Mouse (Mus musculus) layer of hippocampus, adult 18-20 months (tissue): ENCODE measurements around the gene Cblb. TPM values are rescaled to one million over a fixed set of nuclear protein-coding genes. Genes with fewer than 3 reads are reported as not detected.

Experiments
- DNase-seq, 2 experiments: peaks; one replicate each; pipeline ENCODE4 v3.0.0; 2022; ENCODE audit warnings: low spot score in 2 of 2
- long read RNA-seq: library from polyadenylated mRNA; stranded (forward); transcript quantifications from one replicate; pipeline ENCODE4 v2.0.0, GENCODE M21; 2021
- total RNA-seq, 2 experiments: library from RNA; stranded (reverse); gene quantifications; 2 replicates each; pipeline ENCODE4 v1.2.3; 2021

Cblb gene
- total RNA-seq, result 10 to 100 TPM; 35.2 to 35.3 TPM
- long read RNA-seq, full-length matches to known transcripts, result 6 of 14 reads
- long read RNA-seq, partial matches to known transcripts, result 4 of 14 reads
- long read RNA-seq, other reads (novel, unspliced or antisense), result 4 of 14 reads

DNA sequence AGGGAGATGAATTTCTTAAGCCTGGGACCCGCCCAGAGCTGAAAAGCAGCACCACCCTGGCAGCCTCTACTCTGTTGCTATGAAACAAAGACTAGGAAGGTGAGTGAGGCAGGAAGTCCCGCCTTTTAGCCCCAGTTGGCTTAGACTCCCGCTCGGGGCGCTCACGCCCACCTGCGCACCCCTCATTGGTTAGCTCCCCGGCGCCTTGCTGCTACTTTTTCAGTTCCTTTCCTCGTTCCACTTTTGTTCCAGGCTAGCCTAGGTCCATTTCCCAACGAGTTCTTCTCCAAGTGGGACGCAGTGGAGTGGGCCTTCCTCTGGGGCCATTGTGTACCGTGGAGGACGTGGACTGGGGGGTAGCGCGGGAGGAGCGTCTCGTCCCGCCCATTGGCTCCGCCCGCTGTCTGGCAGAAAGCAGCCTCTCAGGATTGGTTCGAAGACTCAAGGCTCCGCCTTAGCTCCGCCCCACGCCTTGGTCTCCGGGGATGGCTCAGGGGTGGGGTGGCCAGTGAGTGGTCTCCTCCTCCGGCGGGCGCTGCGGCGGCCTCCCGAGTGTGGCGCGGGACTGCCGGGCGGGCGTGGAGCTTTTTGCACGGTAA is at the start of gene Cblb:
Gene Cblb (plus strand): TSS at position 135 of the 599 bp plus-strand sequence.
- peak; percentile 97 to 98 for DNase-seq

DNA sequence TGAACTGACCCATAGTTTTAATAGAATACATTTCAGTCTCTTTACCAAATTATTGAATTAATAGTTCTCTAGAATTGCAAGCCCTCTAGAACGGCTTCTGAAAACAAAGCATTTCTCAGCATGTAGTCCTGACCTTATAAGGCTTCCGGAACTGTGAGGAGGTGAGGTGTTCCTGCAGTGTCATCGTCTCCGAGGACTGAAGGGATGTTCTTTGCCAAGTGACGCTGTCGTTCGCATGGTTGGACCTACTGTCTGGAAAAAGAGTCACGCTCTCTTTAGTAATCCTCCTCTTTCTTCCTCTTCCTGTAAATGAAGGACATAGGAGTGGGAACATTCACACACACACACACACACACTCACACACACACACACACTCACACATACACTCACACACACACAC is 45.6 kb upstream of the Cblb start:
- no peak for DNase-seq

DNA sequence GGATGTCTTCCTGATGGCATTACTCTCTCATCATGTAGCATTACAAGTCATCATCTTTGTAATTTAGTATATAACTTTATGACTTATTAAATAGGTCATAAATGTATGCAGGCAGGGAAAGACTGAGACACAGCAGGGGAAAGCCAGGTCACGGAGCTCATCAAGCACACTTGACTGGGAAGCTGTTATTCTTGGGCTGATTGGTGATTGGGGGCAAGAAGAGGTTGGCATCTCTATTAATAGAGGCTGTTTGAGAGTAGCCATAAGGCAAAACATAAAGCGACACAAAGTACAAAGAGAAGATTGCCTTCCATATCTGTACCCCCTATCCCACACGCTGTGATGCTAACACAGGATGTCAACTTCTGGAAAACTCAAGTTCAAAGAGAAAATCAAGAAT is 44.8 kb upstream of the Cblb start:
- no peak for DNase-seq

DNA sequence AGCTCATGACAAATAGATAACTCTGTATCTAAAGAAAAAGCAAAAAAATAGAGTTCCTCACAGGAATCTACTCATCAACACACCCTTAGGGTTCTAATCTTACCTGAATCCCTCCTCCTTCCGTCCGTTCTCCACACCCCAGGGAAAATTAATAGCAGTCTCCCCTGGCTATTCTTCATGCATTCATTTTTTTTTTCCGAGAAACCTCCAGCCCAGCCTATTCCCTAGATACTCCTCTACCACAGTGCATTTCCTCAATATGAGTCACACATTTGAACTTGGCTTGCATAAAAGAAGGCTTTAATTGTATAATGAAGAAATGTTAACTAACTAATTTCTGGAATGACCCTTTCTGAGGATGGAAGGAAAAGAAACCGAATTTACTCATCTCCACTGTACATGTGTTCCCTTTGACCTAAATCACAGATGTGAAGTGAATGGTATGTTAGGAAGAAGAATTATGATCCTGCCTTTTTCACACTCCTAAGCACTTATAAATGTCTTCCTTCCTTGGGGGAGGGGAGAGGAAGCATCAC is 43.9 kb upstream of the Cblb start:
- DNase-seq, result no peak

DNA sequence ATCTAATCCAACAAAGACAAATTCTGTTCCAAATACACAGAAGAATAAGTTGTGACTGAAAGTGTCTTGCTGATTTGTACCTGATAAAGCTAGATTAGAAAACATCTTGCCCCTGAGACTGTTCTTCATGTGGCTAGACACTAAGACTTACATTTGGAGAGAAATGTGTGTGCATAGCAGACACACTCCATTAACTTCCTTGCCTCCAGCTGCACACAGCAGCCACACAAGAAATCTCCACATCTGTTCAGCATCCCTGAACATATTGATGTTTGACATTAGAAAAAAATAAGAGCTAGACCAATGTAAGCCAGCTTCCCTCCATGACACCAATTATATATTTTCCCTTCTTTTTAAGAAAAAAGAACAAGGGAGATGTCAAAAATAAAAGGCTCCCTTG is 43.0 kb upstream of the Cblb start:
- DNase-seq, result no peak

DNA sequence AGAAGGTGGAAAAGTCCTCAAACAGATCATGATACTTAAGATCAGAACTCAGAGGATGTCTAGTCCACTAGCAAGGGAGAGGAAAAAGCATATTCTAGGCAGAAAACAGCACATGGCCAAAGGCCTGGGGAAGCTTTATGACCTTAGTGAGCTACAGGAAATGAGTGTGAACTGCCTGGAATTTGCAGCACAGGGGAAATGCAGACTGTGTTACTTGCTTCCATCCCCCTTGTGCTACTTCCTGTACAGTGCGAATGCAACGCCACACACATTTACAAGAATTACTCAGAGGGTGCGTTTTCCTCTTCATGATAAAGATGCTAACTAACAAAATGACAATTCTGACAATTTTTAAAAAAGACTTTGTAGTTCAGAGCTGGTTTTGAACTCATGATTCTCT is 41.8 kb upstream of the Cblb start:
- DNase-seq, result no peak

DNA sequence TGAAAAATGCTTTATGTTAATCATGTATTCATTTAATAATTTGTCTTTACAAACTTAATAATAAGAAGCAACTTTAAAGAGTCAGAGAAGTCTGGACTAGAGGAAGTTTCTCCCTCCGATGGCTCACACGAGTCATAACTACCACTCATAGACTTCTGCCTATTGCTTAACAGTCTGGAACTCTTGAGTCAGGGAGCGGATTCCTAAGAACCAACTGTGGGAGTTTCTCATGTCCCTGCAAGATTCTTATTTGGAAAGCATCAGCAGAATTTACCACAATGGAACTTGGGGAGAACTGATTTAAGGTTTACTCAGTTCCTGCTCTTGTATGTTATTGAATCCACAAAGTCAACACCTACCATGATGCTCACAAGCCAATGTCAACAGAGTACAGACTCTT is 31.0 kb upstream of the Cblb start:
- no peak for DNase-seq

DNA sequence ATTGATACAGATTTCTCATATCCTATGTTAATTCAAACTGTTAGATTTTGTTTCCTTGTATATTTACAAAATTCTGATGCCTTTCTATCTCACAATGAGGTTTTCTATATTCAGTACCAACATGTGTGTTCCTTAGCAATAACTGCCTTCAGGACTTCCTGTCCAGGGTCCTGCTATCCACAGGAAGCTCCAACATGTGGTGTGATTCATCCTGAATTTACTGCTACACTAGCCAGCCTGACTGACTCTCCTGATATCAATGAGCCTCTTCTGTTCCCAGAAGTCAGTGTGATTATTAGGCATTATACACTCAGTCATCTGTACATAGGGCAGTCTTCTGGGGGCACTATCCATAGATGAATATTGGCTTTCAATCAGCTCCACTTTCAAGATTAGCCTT is 30.2 kb upstream of the Cblb start:
- no peak for DNase-seq

DNA sequence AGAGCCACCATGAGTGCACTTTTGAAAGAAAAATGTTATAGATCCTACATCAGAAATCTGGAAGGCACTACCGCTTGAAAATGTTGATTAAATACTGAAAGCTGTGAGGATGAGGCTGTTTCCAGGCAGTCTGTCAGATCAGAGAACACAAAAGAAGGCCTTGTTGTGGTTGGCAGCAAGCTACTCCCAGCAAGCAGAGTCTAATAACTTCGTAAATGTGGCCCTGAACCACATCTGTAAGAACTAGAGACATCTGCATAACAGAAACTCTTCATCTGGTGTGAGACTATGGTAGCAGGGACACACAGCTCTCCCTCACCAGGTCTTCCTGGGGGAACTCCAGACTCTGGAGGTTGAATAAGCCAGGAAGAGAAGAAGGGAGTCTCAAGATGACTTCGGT is 24.0 kb upstream of the Cblb start:
- DNase-seq, result no peak

DNA sequence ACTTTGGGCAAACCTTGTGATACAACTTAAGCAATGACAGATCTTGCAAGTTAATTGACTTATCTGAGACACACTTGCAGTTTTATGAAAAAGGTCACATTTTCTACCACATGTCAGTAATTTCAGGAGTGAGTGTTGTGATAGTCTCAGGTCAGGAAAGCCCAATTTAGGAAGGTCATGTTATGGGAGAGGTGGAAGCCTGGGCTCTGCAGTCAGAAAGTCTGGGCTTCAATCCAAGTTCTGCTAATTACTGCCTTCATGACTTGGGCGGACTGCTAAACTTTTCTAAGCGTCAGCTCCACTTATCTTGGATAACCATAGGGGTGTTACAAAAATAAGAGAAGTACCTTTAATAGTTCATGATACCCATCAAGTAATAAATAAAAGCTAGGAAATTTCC is 22.6 kb upstream of the Cblb start:
- no peak for DNase-seq

DNA sequence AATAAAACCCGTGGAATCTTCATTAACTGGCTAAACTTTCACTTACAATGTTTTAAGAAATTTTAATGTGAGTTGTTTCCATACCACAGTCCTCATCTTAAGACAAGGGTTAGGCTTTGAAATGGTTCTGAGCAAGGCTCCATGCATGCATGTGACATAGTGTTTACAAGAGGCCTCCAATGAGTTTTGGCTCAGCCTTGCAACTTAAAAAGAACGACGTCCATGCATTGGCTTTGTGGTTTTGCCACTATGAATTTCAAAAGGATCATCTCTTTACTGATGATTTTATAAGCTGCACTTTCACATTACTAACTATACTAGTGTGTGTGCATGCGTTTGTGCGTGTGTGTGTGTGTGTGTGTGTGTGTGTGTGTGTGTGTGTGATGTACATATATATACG is 21.6 kb upstream of the Cblb start:
- no peak for DNase-seq

DNA sequence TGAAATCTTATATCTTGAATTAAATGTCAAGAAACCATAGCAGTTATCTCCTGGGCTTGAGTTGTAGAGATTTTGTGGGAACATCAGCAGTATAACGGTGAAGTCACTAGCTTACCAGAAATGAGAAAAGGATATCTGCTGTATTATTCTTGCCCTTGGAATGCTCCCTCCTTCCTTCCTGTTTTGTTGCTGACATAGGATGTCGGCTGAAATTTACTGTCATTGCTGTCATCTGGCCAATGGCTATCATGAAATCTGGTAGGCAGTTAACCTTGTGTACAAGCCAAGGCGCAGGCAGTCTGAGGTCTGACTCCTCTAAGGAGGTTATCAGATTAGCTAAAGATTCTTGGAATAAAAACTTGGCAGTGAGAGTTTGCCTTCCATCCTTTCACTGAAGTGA is 18.0 kb upstream of the Cblb start:
- no peak for DNase-seq

DNA sequence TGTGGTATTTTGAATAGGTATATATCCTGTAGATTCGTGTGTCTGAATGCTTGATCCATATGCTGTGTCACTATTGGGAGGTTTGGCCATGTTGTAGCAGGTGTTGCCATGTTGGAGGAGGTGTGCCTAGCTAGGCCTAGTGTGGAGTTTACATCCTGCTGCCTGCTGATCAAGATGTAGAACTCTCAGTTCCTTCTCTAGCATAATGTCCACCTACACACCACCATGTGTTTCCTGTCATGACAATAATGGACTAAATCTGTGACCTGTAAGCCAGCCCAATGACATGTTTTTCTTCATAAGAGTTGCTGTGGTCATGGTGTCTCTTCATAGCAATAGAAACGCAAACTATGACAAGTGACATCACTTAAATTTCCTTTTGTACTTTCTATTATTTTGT is 17.2 kb upstream of the Cblb start:
- DNase-seq, result no peak

DNA sequence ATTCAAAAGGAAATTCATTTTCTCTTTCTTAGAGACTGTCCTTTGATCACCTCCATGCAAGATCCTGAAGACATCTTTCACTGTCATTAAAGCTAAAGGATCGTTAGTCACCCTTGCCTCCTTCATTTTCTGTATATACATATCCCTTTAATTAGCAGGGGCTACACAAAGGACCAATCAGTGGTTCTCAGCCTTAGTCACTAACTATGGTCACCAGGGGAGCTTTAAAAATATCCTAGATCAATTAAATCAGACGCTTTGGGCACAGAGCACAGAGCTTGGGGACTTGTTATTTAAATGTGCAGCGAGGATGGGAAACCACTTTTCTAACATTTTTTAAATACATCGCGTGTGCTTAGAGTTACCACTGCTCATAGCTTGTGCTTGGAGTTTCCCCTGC is 7.6 kb upstream of the Cblb start:
- no peak for DNase-seq

DNA sequence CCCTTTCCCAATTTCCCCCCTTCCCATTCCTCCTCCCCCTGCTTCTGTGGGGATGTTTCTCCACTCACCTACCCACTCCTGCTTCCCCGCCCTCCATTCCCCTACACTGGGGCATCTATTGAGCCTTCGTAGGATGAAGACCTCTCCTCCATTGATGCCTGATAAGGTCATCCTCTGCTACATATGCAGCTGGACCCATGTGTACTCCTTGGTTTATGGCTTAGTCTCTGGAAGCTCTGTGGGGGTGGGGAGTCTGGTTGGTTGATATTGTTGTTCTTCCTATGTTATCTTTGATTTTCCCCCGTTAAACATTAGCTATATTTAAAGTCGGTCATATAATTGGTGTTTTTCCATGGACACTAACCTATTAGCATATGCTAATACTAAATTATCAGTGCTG is 3.7 kb upstream of the Cblb start:
- DNase-seq, result no peak

DNA sequence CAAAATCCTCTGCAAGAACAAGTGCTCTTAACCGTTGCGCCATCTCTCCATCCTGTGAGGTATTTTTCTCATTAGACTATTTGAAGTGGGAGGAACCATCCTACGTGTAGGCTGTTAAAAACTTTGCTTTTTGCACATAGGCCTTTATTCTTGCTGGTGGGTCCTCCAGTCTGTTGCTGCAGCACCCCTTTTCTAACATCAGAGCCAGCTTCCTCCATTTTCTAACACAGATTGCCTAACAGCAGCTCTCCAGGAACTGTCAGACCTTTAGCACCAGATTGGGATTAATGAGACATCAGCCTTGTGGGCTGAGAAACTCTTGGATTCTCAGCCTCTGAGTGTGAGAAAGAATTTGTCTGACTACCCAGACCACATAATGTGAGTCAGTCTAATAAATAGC is 2.0 kb upstream of the Cblb start:
- peak; percentile 64 to 81 for DNase-seq

DNA sequence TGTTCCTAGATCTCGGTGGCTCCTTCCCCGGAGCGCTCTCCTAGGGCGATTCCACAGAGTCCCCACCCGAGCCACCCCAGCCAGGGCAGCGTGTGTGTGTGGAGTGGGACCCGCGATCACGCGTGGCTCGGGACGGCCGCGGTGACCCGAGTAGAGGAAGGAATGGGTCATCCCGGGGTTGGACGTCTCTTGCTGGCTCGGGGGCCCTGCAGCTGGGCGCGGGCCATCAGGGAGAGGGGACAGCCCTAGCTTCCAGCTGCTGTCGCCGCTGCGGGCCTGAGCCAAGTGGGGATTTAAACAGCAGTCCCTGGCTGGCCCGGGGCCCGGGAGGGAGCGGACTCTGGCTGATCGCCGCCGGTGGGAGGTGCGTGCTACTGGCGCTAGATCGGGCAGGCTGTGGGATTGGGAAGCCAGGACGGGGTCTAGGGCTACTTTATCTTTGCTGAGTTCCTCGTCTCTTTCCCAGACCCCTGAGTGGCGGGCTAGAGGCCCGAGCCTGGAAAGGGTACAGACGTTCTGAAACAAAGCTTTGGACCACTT is 757 bp downstream of the Cblb start:
- peak; percentile 71 to 82 for DNase-seq

DNA sequence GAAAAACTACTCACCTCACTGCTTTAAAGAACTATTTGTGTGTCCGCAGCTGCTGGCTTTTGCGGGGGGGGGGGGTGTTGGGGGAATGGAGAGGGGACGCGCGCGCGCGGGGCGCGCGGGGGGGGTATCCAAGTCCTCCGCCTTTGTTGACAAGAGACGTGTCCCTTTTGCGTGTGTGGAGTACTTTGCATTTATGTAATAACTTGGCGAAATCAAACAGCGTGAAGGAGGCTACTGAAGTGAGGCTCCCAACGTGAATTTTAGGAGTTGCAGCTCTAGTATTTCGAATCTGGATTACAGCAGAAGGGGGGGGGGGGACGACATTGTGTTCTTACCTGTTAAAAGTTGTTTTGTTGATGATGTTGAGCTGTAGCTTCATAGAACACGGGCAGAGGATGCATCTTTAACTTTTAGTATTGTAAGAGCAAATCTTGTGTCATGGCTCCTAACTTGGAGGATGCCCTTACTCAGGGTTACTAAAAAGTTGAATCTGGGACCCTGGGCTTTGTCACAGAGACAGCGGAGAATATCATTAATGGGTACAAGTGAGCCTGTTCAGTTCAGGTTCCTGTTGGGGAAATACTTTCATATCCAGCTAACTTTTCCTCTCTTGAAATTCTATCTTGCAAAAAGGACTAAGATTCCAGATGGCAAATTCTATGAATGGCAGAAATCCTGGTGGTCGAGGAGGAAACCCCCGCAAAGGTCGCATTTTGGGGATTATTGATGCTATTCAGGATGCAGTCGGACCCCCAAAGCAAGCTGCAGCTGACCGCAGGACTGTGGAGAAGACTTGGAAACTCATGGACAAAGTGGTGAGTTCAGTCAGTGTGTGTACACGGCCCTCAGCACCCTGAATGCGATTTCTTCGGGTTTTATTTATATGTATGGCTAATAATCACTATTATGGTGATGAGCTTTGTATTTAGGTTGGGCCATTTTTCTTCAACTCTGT is 1.6 kb downstream of the Cblb start:
- no peak for DNase-seq

DNA sequence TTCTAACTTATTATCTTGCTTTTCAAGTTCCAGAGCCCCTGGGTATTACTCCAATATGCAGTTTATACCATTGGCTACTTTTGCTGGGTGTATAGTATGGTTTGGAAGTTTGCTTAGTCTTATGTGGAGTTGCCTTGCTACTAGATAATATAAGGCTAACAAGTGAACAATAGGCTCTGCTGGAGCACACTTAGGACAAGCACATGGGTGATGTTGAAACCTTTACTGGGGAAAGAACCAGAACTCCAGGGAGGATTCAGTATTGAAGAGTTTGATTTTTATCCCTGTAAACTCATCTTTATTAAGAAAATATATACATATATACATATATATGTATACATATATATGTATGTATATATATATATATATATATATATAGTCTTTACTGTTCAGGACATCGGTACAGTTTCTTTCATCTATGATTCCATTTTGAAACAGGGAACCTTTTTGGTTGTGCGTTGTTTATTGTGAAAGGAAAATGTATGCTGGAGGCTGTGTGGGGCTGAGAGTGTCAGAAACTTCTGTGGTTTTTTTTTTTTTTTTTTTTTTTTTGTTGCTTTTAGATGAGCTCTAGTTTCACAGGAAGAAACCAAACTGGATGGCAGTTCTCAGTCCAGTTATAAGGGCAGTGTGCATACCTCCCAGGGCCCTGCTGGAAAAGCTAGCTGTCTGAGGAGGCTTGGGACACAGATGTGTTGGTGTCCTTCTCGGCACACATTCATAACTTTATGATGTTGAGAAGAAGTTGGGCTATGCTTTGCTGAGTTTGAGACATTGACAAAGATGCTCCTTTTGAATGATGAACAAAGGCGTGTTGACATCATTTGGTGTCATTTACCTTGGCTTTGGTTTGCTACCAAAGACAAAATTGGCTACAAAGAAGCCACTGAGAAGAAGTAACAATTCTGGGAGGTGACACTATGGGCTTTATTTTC is 2.6 kb downstream of the Cblb start:
- DNase-seq, result no peak

DNA sequence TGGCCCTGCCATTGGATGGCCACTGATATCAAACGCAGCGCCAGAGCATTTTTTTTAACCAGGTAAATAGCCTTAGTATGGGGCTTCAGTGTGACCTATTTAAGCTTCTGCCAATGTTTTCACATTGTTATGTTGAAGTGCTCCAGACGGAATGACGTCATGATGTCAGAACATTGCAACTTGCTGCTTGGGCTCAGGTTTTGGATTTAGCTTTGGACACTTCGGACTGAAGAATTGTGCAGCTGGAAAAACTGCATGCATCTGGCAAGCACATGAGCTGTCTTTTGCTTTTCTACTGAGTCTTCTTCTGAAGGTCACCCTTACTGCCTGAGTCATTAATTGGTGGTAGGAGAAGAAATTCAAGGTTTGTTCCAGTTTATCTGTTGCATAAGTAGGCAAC is 3.3 kb downstream of the Cblb start:
- DNase-seq, result no peak

DNA sequence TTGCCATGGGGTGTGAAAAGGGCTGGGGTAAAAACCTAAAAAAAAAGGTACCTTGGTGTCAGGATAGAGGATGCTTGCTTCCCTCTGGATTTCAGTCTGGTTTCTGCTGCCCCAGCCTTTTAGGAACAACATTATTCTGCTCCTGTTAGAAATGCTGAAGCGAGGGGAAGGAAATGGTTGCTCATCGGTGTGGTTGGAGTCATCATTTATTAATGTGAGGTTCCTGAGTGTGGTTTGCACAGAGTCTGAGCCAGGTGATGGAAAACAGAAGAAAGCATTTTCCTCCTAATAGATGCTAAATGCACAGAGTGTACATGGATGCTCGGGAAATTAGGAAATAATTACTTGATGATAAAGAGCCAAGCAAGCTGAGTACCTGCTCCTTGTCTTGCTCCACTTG is 5.3 kb downstream of the Cblb start:
- no peak for DNase-seq
